Mouse (Mus musculus) spleen, adult 2 months (tissue): Measurements from ENCODE around the gene Mob2.

Source experiments
- CTCF ChIP-seq: fragments of 200-500 bp; IDR thresholded peaks from 2 replicates; pipeline ENCODE4 v1.5.1; 2011; ENCODE audit warnings: mild to moderate bottlenecking, inconsistent platforms; ENCODE audit not compliant: insufficient read depth, insufficient read length, insufficient replicate concordance; ENCODE audit errors: extremely low read depth
- POLR2A ChIP-seq: fragments of 200-500 bp; IDR thresholded peaks from 2 replicates; pipeline ENCODE4 v1.6.1; 2011; ENCODE audit warnings: low read depth, low read length, inconsistent platforms

DNA sequence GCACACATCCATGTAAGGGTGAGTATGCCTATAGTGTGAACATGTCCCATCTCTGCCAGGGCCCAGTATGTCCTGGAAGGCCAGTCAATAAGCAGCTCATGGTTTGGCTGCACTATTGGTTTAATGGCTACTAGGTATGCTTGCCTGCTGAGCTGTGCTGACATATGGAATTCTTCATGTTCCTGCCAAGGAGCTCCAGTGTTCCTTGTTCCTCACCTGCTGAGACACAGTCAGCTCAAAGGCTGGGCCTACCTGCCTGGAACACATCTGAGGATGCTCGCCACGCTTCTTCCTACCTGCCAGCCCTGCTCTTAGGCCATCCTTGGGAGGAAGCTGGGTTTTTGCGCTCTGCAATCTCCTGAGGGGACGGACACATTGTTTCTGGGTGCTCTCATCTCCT, 81.6 kb downstream of the Mob2 start:
- TF ChIP-seq CTCF: no peak
- no peak for TF ChIP-seq POLR2A
